Mouse (Mus musculus) adrenal gland, postnatal 14 days (tissue): ENCODE results near the gene Pgap3. TPM values are rescaled to one million over a fixed set of nuclear protein-coding genes. Genes with fewer than 3 reads are reported as not detected.

ENCODE experiments used
- DNase-seq: peaks from one replicate; pipeline ENCODE4 v3.0.0; 2021; ENCODE audit warnings: mixed read lengths
- total RNA-seq: library from RNA; stranded (reverse); gene quantifications from 2 replicates; pipeline ENCODE4 v1.2.3, GENCODE M21; 2021

Pgap3 gene
- total RNA-seq, 1 experiment from 2014 or later, result 5.9 TPM

GRCm38 (mm10) chr11:98381651-98382050 is 18.6 kb downstream of the Pgap3 start:
- DNase-seq, result no peak

DNA sequence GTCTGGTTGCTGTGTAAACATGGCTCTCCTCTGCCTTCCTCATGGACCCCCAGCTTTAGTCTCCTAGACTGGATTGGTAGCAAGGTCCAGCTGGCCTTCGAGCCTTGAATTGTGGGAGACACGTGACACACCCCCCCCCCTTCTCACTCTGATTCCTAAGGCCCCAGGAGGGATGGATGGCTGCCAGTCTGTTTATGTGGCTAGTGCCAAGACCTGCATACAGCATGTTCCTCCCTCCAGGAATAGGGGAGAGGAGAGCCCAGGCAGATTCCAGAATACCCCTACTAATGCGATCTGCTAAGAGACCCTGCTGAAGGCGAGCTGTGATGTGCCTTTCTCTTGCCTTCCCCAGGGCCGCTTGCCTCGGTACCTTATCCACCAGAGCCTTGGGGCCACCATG is 20.2 kb downstream of the Pgap3 start:
- no peak for DNase-seq

DNA sequence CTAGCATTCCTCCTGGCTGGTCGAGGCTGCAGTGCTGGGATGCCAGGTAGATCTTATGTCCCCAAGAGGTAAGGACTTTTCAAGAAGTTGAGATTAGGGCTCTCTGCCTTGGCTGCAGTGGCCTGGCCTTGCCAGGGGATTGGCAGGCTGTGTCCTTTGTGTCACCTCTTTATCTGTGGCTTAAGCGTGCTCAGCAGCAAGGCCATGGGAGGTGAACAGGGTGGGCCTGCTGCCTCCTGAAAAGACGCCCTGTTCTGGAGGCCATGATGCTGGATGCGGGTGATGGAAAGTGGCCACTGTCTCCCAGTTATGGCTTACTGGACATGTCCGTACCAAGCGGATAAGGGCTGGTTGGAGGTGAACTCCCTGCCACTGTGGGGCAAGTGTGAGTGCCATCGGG is 20.9 kb downstream of the Pgap3 start:
- no peak for DNase-seq

- no peak for DNase-seq
These were observed 22.5 kb downstream of the Pgap3 start for GRCm38 (mm10) chr11:98377787-98378186.

DNA sequence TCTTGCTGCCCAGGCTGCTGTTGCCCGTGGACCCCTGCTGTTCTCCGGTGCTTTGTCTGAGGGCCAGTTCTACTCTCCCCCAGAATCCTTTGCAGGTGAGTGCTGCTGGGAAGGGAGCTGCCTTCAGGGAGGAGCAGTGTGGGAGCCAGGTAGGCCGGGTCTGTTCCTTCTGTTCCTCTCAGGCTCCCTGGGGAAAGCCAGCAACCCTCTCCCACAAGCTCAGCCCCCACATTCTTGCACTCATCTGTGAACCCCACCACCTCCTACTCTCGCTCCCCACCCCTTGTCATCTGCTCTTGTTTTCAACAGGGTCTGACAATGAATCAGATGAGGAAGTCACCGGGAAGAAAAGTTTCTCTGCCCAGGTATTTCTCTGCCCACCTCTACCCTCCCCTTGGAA is 23.5 kb downstream of the Pgap3 start:
- no peak for DNase-seq

- no peak for DNase-seq
These were observed 26.0 kb downstream of the Pgap3 start for GRCm38 (mm10) chr11:98374266-98374665.

DNA sequence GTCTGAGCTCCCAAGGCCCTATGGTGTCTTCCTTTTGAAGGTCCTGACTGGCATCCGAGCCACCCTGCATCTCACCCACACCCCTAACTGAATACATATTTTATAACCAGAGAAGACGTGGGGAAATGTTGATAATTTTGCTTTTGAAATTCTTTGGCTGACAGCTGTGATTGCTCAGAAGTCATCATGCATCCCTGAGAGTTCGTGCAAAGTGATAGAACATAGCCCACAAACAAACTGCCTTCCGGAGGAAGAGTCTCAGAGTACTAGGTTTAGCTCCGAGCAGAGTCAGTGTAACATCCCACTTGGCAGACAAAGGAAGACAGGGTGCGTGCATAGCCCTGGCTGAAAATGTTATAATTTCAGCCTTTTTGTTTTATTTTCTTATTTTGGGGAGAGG is 27.0 kb downstream of the Pgap3 start:
- no peak for DNase-seq

GRCm38 (mm10) chr11:98372406-98372805 is 27.9 kb downstream of the Pgap3 start:
- DNase-seq, result peak; percentile 82

DNA sequence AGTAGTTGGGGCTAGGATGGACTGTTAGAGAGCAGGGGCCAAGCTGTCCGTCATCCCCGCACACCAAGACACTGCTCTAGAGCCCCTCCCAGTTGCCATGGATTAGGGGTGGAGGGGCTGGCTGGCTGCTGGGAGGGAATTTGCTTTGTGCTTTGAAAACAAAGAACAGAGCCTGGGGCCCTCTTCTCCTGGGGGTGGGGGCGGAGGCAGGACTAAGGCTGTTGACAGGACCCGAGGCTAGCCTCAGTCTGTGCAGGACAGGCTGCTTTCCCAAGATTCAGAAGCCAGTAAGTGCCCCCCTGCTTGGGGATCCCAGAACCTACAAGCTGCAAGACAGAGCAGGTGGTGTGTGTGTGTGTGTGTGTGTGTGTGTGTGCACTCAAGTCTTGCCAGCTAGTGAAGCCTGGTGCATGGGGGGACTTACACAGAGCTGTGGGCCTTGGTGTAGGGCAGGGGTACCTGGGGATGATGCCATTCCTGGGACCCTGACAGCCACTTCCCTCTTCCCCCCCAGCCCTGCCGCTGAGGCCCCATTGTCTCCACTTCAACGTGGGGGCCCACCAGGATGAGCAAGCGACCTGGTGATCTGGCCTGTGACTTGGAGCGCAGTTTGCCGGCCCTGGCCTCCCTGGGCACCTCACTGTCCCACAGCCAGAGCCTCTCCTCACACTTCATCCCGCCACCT is 28.6 kb downstream of the Pgap3 start:
- DNase-seq, result no peak

DNA sequence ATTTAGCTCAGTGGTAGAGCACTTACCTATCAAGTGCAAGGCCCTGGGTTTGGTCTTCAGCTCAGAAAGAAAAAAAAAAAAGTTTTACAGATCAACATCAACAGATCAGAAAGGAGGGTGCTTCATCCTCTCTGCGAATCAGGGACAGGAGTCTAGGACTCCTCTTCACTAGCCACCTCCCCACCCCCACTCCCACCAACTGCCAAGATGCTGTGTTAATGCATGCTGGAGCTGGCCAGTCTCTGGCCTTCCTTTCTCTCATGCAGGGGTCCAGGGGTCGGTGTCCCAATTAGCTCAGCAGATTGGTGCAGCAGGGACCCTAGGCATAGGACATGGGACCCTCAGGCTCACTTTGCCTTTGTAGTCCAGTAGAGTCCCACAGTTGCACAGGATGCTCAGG is 29.7 kb downstream of the Pgap3 start:
- no peak for DNase-seq

- no peak for DNase-seq
These were observed 31.0 kb downstream of the Pgap3 start for GRCm38 (mm10) chr11:98369337-98369736.

- DNase-seq, result no peak
These were observed 32.5 kb downstream of the Pgap3 start for GRCm38 (mm10) chr11:98367863-98368186.

DNA sequence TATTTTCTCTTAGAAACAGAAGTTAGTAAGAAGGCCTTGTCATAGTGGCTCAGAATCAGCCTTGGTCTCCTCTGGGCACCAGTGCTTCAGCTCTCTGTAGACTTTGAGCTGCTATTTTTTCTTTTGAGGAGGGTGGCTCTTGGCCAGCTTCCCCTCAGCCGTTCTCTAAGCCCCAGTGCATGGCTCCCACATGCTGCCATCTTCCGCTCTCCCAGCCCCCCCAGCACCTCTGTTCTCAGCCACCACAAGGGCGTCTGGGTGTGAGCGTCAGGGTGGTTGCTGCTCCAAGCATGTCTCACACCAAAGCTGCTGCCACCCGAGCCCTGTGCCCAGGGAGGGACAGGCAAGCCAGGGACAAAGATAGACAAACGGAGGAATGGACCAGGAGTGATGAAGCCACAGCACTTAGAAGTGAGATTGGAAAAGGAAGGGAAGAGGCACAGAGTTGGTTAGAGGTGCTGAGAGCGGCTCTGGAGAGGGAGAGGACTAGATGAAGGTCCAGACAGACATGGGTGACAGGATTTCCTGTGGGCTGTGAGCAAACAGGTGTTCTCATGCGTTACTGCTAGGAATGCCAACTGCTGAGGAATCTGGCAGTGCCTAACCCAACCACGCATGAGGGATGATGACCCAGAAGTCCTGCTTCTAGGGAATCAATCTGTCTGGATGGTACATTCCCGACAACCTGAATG is 33.0 kb downstream of the Pgap3 start:
- DNase-seq, result no peak

- no peak for DNase-seq
These were observed 34.0 kb downstream of the Pgap3 start for GRCm38 (mm10) chr11:98366290-98366689.

DNA sequence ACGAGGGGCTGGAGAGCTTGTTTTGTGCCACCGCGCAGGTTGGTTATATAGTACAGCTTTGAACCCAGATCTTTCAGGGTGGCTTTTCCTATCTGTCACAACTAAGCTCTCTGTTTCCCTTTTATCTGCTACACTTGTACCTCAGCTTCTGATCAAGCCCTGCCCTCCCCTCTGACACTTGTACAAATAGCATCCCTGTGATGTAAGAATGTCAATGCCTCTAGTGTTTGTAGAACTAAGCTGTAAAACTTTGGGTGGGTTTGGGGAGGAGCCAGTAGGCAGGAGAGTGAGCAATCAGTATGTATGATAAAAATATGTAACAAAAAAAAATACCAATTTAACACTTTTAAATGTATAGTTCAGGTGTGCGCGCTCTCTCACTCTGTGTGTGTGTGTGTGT is 35.9 kb downstream of the Pgap3 start:
- no peak for DNase-seq

DNA sequence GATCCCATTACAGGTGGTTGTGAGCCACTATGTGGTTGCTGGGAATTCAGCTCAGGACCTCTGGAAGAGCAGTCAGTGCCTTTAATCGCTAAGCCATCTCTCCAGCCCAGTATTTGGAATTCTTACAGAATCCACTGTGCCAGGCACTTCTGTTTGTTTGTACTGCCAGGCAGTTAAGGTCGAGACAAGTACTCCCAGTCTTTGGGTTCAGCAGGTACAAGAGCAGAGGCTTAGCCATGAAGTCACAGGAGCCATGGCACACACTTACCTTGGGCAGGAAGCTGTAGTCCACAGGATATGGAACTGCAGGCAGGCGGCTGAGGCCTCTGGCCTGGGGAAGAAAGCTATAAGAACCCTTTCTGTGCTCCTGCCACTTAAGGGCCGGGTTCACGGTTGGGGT is 36.5 kb downstream of the Pgap3 start:
- no peak for DNase-seq

GRCm38 (mm10) chr11:98360866-98361521 is 39.3 kb downstream of the Pgap3 start:
- DNase-seq, result no peak

DNA sequence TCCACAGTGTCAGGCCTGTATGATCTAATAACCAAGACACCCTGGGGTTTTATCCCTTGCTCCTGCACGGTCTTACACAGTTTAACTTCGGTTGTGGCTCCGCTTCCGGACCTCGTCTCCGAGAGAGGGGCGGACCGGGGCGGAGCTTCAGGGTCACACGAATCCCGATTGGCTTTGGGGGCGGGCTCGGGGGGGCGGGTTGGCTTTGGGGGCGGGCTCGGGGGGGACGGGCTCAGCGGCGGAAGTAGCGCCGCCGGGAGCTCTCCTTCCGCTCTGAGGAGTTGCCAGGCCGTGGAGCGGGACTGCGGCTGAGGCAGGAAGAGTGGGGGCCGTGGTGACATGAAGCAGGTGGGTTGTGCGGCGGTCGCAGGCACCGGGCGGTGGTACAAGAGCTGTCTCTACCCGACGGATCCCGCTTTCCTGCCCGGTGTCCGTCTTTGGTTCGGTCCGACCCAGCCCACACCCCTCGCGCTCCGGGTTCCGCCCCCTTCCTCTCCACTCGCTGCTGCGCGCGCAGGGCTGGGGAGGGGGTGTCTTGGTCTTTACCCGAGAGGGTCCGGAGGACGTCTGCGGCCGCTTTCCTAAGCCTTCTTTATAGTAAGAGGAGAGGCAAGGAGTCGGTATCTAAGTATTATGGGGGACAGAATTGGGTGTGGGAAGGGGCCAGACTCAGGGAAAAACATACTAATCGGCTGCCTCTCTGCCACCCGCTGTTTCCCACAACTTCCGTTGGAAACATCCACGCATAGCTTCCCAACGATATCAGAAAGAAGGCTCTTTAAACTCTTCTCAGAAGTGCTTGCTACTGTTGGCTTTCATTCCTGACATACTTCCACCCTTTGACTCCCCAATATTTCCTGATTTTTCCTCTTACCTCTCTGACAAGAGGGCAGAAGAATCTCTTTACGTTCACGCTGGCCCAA is 41.9 kb downstream of the Pgap3 start, which contains the start of gene Stard3:
Gene Stard3 (plus strand): TSS at position 208 of the 923 bp plus-strand sequence.
- DNase-seq, result peak; percentile 96

DNA sequence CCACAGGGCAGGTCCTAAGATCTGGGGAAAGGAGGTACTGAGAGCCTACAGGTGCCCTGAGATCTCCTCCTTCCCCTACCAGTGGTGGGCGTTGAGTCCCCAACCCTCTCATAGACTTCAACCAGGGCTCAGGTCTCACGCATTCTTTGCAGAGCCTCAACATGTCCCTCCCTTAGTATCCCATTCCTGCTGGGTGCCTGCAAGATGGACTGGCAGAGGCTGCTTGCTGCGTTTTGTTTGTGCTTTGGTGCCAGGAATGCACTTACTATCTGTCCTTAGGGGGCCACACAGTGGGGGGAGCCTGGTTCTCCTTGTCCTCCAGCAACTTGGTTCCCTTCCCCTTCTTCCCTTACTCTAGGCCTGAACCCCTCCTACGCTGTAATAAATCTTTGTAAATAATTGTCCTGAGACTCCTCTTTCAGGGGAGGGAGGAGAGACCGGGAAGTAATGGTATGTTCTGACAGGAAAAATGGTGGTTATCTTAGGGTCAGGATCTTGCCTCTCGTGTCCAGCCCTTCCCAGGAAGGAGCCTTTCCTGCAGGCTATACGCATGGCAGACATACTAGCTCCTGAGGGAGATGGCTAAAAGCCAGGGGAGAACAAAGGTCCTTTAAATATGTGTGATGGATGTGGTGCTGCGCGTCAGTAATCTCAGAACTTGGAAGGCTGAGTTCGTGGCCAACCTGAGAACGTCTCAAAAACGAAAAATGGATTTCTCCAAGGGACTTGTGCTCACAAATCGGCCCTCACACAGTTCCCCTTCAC is 42.7 kb downstream of the Pgap3 start:
- DNase-seq, result no peak

DNA sequence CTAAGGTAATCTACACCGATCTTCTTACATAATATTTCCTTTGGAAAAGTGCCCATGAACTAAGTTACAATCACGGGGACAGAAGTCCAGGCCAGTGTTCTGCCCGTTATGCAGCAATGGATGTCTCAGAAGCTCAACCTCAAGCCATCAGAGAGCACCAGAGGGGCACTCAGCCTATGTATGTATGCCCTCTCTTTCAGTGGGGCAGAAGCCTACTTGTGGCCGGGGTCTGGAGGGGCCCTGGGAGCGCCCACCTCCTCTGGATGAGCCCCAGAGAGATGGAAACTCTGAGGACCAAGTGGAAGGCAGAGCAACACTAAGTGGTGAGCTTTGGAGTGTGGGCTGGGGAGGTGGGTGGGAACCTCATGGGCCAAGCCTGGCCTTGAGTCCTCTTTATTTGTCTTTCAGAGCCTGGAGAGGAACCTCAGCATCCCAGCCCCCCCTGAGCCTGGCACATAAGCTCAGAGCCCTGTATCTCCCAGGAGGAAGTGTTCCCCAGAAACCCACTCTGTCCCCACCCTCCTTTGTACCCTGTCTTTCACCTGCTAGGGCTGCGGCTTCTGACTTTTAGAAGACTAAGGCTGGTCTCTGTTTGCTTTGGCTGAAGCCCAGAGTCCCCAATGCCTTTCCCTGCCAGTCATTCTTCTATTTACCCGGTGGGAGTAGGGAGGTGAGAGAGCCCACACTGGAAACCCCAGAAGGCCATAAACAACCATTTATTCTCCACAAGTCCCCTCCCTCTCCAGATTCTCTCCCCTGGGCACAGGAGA is 43.5 kb downstream of the Pgap3 start:
- DNase-seq, result no peak

GRCm38 (mm10) chr11:98355732-98356299 is 44.5 kb downstream of the Pgap3 start:
- DNase-seq, result peak; percentile 60
